In genomic region chr5:124454082-124454419, GRCm38 (mm10) we compare ENCODE assay signal across 15 mouse cellular contexts. TPM values are rescaled to one million over a fixed set of nuclear protein-coding genes. Genes with fewer than 3 reads are reported as not detected.
A peak's percentile ranks its signal among the peaks of the same experiment; 100 is the strongest.
DNase-seq lines count a peak whose midpoint lies in the region; ATAC-seq and TF ChIP-seq lines count a peak whose summit lies in the region.
"Had no signal": no experiment of that assay in that cellular context is flagged by ENCODE, and none has a peak within 500 bp of the region (broad histone marks: within the 10 kb centered on the region; RNA-seq: fewer than 3 reads in every experiment).

No protein-coding gene starts in this region.

- H3K36me3 ChIP-seq in hindbrain, embryonic 12.5 days = peaks cover 92% of the 10 kb centered on the region
- H3K36me3 ChIP-seq in hindbrain, embryonic 13.5 days = peaks cover 98% of the 10 kb centered on the region
- H3K36me3 ChIP-seq in limb, embryonic 15.5 days = peaks cover 92% of the 10 kb centered on the region
- peaks cover 100% of the 10 kb centered on the region for H3K36me3 ChIP-seq in limb, embryonic 10.5 days
- H3K36me3 ChIP-seq in intestine, postnatal 0 days (ENCODE audit: control insufficient read depth, insufficient read depth) = peaks cover 88% of the 10 kb centered on the region

- WGBS in hindbrain, embryonic 12.5 days = 75% methylated on average over 1 of the region's 1 CpGs
- 70% methylated on average over 1 of the region's 1 CpGs for WGBS in hindbrain, embryonic 13.5 days
- 78% methylated on average over 1 of the region's 1 CpGs for WGBS in limb, embryonic 15.5 days
- 86% methylated on average over 1 of the region's 1 CpGs for WGBS in limb, embryonic 10.5 days
- WGBS in intestine, postnatal 0 days = 48% methylated on average over 1 of the region's 1 CpGs

- no peaks in the 10 kb centered on the region for H3K27me3 ChIP-seq in hindbrain, embryonic 12.5 days
- H3K27me3 ChIP-seq in hindbrain, embryonic 13.5 days = no peaks in the 10 kb centered on the region
- no peaks in the 10 kb centered on the region for H3K27me3 ChIP-seq in limb, embryonic 15.5 days
- no peaks in the 10 kb centered on the region for H3K27me3 ChIP-seq in limb, embryonic 10.5 days (ENCODE audit: low read depth, poor library complexity, severe bottlenecking)
- H3K27me3 ChIP-seq in intestine, postnatal 0 days (replicated peaks; ENCODE audit: control insufficient read depth, insufficient read depth, low read length) = no peaks in the 10 kb centered on the region
- H3K27me3 ChIP-seq: liver, embryonic 15.5 days; midbrain, embryonic 13.5 days had no signal

- no peak overlapping the region for H3K4me2 ChIP-seq in hindbrain, embryonic 12.5 days (replicated peaks)
- H3K4me2 ChIP-seq in hindbrain, embryonic 13.5 days = no peak overlapping the region
- no peak overlapping the region for H3K4me2 ChIP-seq in limb, embryonic 15.5 days
- H3K4me2 ChIP-seq in intestine, postnatal 0 days (replicated peaks; ENCODE audit: low read depth) = peak overlapping the region; percentile 53
- H3K4me2 ChIP-seq: liver, embryonic 15.5 days; midbrain, embryonic 13.5 days had no signal

- no peak overlapping the region for H3K9ac ChIP-seq in hindbrain, embryonic 12.5 days
- no peak overlapping the region for H3K9ac ChIP-seq in hindbrain, embryonic 13.5 days
- H3K9ac ChIP-seq in limb, embryonic 15.5 days = no peak overlapping the region
- no peak overlapping the region for H3K9ac ChIP-seq in intestine, postnatal 0 days (ENCODE audit: low read depth, low read length)
- H3K9ac ChIP-seq: liver, embryonic 15.5 days; midbrain, embryonic 13.5 days had no signal

- no peak for TF ChIP-seq CTCF in intestine, postnatal 0 days (IDR thresholded peaks at IDR 0.05; ENCODE audit: low read depth)

- ATAC-seq in hindbrain, embryonic 12.5 days (ENCODE audit: low FRiP score) = no peak
- no peak for ATAC-seq in hindbrain, embryonic 13.5 days (ENCODE audit: low FRiP score)
- ATAC-seq in limb, embryonic 15.5 days (ENCODE audit: insufficient number of reproducible peaks, low FRiP score, low TSS enrichment, low read depth) = no peak
- ATAC-seq in intestine, postnatal 0 days = no peak
- ATAC-seq: midbrain, embryonic 13.5 days had no signal

- DNase-seq in cerebellum, adult 9-10 months = peak; percentile 50
- DNase-seq in cerebellum, adult 8-10 months = no peak
- DNase-seq in limb, embryonic 10.5 days (ENCODE audit: low spot score) = no peak
- DNase-seq in lung, adult 18-20 months = no peak
- DNase-seq: adrenal gland, postnatal 14 days; heart, adult 11 months; lung, postnatal 36 days; right cerebral cortex, postnatal 4 days; thymus, postnatal 36 days had no signal

- 0 out of 2 replicates have a peak overlapping the region, but pooled peaks have one; percentile 35 for H3K27ac ChIP-seq in hindbrain, embryonic 12.5 days
- no peak overlapping the region for H3K27ac ChIP-seq in hindbrain, embryonic 13.5 days
- peak overlapping the region; percentile 75 for H3K27ac ChIP-seq in limb, embryonic 15.5 days
- no peak overlapping the region for H3K27ac ChIP-seq in limb, embryonic 10.5 days
- H3K27ac ChIP-seq in intestine, postnatal 0 days (ENCODE audit: low read depth, low read length) = peak overlapping the region; percentile 15; the same call in 1 of the 2 replicates
- H3K27ac ChIP-seq: liver, embryonic 15.5 days; midbrain, embryonic 13.5 days had no signal

- H3K4me1 ChIP-seq in hindbrain, embryonic 12.5 days = 0 out of 2 replicates have a peak, but pooled peaks cover under 1% of the 10 kb centered on the region
- peaks cover 19% of the 10 kb centered on the region for H3K4me1 ChIP-seq in hindbrain, embryonic 13.5 days (replicated peaks)
- peaks cover 21% of the 10 kb centered on the region for H3K4me1 ChIP-seq in limb, embryonic 15.5 days
- peaks cover 11% of the 10 kb centered on the region; the same call in 1 of the 2 replicates for H3K4me1 ChIP-seq in limb, embryonic 10.5 days
- no peaks in the 10 kb centered on the region for H3K4me1 ChIP-seq in intestine, postnatal 0 days (replicated peaks; ENCODE audit: control insufficient read depth, insufficient read depth, low read length)

- H3K9me3 ChIP-seq in hindbrain, embryonic 12.5 days (replicated peaks) = no peaks in the 10 kb centered on the region
- no peaks in the 10 kb centered on the region for H3K9me3 ChIP-seq in hindbrain, embryonic 13.5 days
- H3K9me3 ChIP-seq in limb, embryonic 15.5 days = no peaks in the 10 kb centered on the region
- H3K9me3 ChIP-seq in limb, embryonic 10.5 days (replicated peaks) = no peaks in the 10 kb centered on the region
- no peaks in the 10 kb centered on the region for H3K9me3 ChIP-seq in intestine, postnatal 0 days (ENCODE audit: control insufficient read depth)
- H3K9me3 ChIP-seq: liver, embryonic 15.5 days; midbrain, embryonic 13.5 days had no signal

- no peak overlapping the region for H3K4me3 ChIP-seq in hindbrain, embryonic 12.5 days
- no peak overlapping the region for H3K4me3 ChIP-seq in hindbrain, embryonic 13.5 days
- no peak overlapping the region for H3K4me3 ChIP-seq in limb, embryonic 15.5 days
- no peak overlapping the region for H3K4me3 ChIP-seq in limb, embryonic 10.5 days
- H3K4me3 ChIP-seq in intestine, postnatal 0 days (ENCODE audit: low read depth, low read length) = no peak overlapping the region
- H3K4me3 ChIP-seq: liver, embryonic 15.5 days; midbrain, embryonic 13.5 days had no signal

RNA-seq across cellular contexts. Expression of gene Kmt5a, which starts 14.3 kb away (rescaled TPM):
- 62.9 and 67.3 TPM in 2 replicates for polyA plus RNA-seq in hindbrain, embryonic 12.5 days (2016; fragmentation: Nextera tagmentation; extraction: Ambion mirVana)
- 18.0 and 20.6 TPM in 2 replicates for polyA plus RNA-seq in hindbrain, embryonic 13.5 days (2015; fragmentation: Nextera tagmentation; extraction: Ambion mirVana)
- polyA plus RNA-seq in limb, embryonic 15.5 days (2015; fragmentation: Nextera tagmentation; extraction: Ambion mirVana) = 56.3 and 64.5 TPM in 2 replicates
- 52.3 and 71.3 TPM in 2 replicates for polyA plus RNA-seq in limb, embryonic 10.5 days (2016; fragmentation: Nextera tagmentation; extraction: Ambion mirVana)
- 77.5 and 80.5 TPM in 2 replicates for polyA plus RNA-seq in intestine, postnatal 0 days (2015; fragmentation: Nextera tagmentation; extraction: Ambion mirVana)

RNA-seq across cellular contexts. Expression of gene Rilpl2, which starts 24.1 kb away (rescaled TPM):
- polyA plus RNA-seq in hindbrain, embryonic 12.5 days (2016; fragmentation: Nextera tagmentation; extraction: Ambion mirVana) = 18.0 and 20.0 TPM in 2 replicates
- 21.2 and 23.8 TPM in 2 replicates for polyA plus RNA-seq in hindbrain, embryonic 13.5 days (2015; fragmentation: Nextera tagmentation; extraction: Ambion mirVana)
- polyA plus RNA-seq in limb, embryonic 15.5 days (2015; fragmentation: Nextera tagmentation; extraction: Ambion mirVana) = 33.6 and 36.1 TPM in 2 replicates
- polyA plus RNA-seq in limb, embryonic 10.5 days (2016; fragmentation: Nextera tagmentation; extraction: Ambion mirVana) = 26.8 and 31.1 TPM in 2 replicates
- polyA plus RNA-seq in intestine, postnatal 0 days (2015; fragmentation: Nextera tagmentation; extraction: Ambion mirVana) = 48.2 and 49.7 TPM in 2 replicates

RNA-seq across cellular contexts. Expression of gene Sbno1, which starts 28.2 kb away (rescaled TPM):
- polyA plus RNA-seq in hindbrain, embryonic 12.5 days (2016; fragmentation: Nextera tagmentation; extraction: Ambion mirVana) = 108 and 113 TPM in 2 replicates
- polyA plus RNA-seq in hindbrain, embryonic 13.5 days (2015; fragmentation: Nextera tagmentation; extraction: Ambion mirVana) = 108 and 115 TPM in 2 replicates
- 70.7 and 71.9 TPM in 2 replicates for polyA plus RNA-seq in limb, embryonic 15.5 days (2015; fragmentation: Nextera tagmentation; extraction: Ambion mirVana)
- 82.8 and 93.6 TPM in 2 replicates for polyA plus RNA-seq in limb, embryonic 10.5 days (2016; fragmentation: Nextera tagmentation; extraction: Ambion mirVana)
- polyA plus RNA-seq in intestine, postnatal 0 days (2015; fragmentation: Nextera tagmentation; extraction: Ambion mirVana) = 49.3 and 56.6 TPM in 2 replicates

RNA-seq across cellular contexts. Expression of gene Snrnp35, which starts 28.9 kb away (rescaled TPM):
- 23.8 and 27.2 TPM in 2 replicates for polyA plus RNA-seq in hindbrain, embryonic 12.5 days (2016; fragmentation: Nextera tagmentation; extraction: Ambion mirVana)
- polyA plus RNA-seq in hindbrain, embryonic 13.5 days (2015; fragmentation: Nextera tagmentation; extraction: Ambion mirVana) = 22.5 and 27.5 TPM in 2 replicates
- polyA plus RNA-seq in limb, embryonic 15.5 days (2015; fragmentation: Nextera tagmentation; extraction: Ambion mirVana) = 23.6 and 25.1 TPM in 2 replicates
- 30.8 and 32.2 TPM in 2 replicates for polyA plus RNA-seq in limb, embryonic 10.5 days (2016; fragmentation: Nextera tagmentation; extraction: Ambion mirVana)
- 15.5 and 17.9 TPM in 2 replicates for polyA plus RNA-seq in intestine, postnatal 0 days (2015; fragmentation: Nextera tagmentation; extraction: Ambion mirVana)

Comparison
In these comparisons a context has a peak if more than half of its experiments do, and no peak if none do; other contexts are left out.
1. H3K27ac ChIP-seq: peak in hindbrain, embryonic 12.5 days (single experiment), limb, embryonic 15.5 days (single experiment) and intestine, postnatal 0 days (single experiment); none in hindbrain, embryonic 13.5 days (single experiment) and limb, embryonic 10.5 days (single experiment).